8 mouse cellular contexts compared by ENCODE assay signal in the genomic region with DNA sequence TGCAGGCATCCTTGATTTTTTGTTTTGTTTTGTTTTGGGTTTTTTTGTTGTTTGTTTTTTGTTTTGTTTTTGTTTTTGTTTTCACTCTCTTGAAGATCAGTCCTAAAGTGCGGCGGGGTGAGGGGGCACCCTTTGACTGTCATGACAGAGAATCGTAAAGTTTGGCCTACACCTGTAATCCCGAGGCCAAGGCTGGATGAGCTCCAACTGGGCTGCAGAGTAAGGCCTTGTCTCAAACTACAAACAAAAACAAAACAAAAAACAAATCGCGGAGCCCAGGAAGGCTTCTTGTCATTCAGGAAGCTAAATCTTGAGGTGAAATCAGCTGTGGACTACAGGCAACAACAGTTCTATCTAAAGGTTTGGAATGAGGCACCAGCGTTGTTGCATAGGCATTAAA. TPM values are rescaled to one million over a fixed set of nuclear protein-coding genes. Genes with fewer than 3 reads are reported as not detected.
DNase-seq lines count a peak whose midpoint lies in the region; ATAC-seq and TF ChIP-seq lines count a peak whose summit lies in the region.

No protein-coding gene starts in this region.

- 17% methylated on average over 7 of the region's 7 CpGs for WGBS in forebrain, postnatal 0 days

- no peak for ATAC-seq in forebrain, postnatal 0 days
- ATAC-seq in CD4-positive, CD25-positive, alpha-beta regulatory T cell, adult 4 months: no peak

- TF ChIP-seq CTCF in left cerebral cortex, adult 2 months (IDR thresholded peaks at IDR 0.05): no peak
- TF ChIP-seq CTCF in forebrain, postnatal 0 days (IDR thresholded peaks at IDR 0.05; ENCODE audit: low read depth): no peak

- no peaks in the 10 kb centered on the region for H3K27me3 ChIP-seq in forebrain, postnatal 0 days (ENCODE audit: insufficient read depth, low read length)

- peak in 1 of 2 experiments; percentile 20 for DNase-seq in left cerebral cortex, adult 2 months (ENCODE audit: extremely low spot score in 1 of 2, low spot score in 2 of 2)
- DNase-seq in left cerebral cortex, adult 8-10 months (ENCODE audit: low spot score in 2 of 2): no peak
- peak; percentile 61 to 69 for DNase-seq in cerebellum, adult 18-20 months
- peak; percentile 36 for DNase-seq in forebrain, postnatal 0 days
- peak; percentile 23 to 27 for DNase-seq in kidney, adult 8-10 months
- peak; percentile 40 for DNase-seq in lung, postnatal 36 days
- peak; percentile 22 for DNase-seq in testis, postnatal 14 days (ENCODE audit: low spot score)

- no peaks in the 10 kb centered on the region for H3K4me1 ChIP-seq in forebrain, postnatal 0 days (ENCODE audit: insufficient read depth)

- intact Hi-C loops in left cerebral cortex, adult 2 months (cut with DNase I): no loop called here

- no peak overlapping the region; the same call in 1 of the 2 replicates for H3K27ac ChIP-seq in left cerebral cortex, adult 2 months
- peak overlapping the region; percentile 99 for H3K27ac ChIP-seq in forebrain, postnatal 0 days (ENCODE audit: low read depth, low read length)

- H3K9ac ChIP-seq in forebrain, postnatal 0 days: peak overlapping the region; percentile 94

- peak overlapping the region; percentile 65 for H3K4me2 ChIP-seq in forebrain, postnatal 0 days (ENCODE audit: low read depth)

- H3K36me3 ChIP-seq in forebrain, postnatal 0 days (ENCODE audit: insufficient read depth): no peaks in the 10 kb centered on the region

- H3K9me3 ChIP-seq in forebrain, postnatal 0 days (ENCODE audit: low read length): no peaks in the 10 kb centered on the region

- H3K4me3 ChIP-seq in left cerebral cortex, adult 2 months: peak overlapping the region; percentile 84
- peak overlapping the region; percentile 84 for H3K4me3 ChIP-seq in forebrain, postnatal 0 days (ENCODE audit: low read depth, low read length)

RNA-seq across cellular contexts. Expression of gene Specc1l, which starts 1.1 kb away (rescaled TPM):
- total RNA-seq in left cerebral cortex, adult 2 months (2021): 10 to 100 TPM; 42.9 to 46.4 TPM
- total RNA-seq in left cerebral cortex, adult 8-10 months (2022): 10 to 100 TPM; 42.5 to 47.8 (median 44.0) TPM
- 46.1 and 64.5 TPM in 2 replicates for total RNA-seq in forebrain, postnatal 0 days (2014; rRNA removed)
- polyA plus RNA-seq in forebrain, postnatal 0 days (2015; fragmentation: Nextera tagmentation; extraction: Ambion mirVana): 16.2 and 21.4 TPM in 2 replicates
- polyA plus RNA-seq in CD4-positive, CD25-positive, alpha-beta regulatory T cell, adult 4 months (2017; shearing (Covaris generic)): 10 to 100 TPM; 12.0 to 19.5 TPM

Comparison
In these comparisons a context has a peak if more than half of its experiments do, and no peak if none do; other contexts are left out.
1. DNase-seq: peak in cerebellum, adult 18-20 months (2 of 2), forebrain, postnatal 0 days (single experiment), kidney, adult 8-10 months (2 of 2), lung, postnatal 36 days (single experiment) and testis, postnatal 14 days (single experiment); none in left cerebral cortex, adult 8-10 months (0 of 2).